Mouse (Mus musculus) heart, embryonic 15.5 days (tissue): ENCODE measurements around the gene Unc13b. TPM values are rescaled to one million over a fixed set of nuclear protein-coding genes. Genes with fewer than 3 reads are reported as not detected.

ENCODE experiments used
- ATAC-seq: fragments of 200-750 bp; cut with Nextera tagmentation; replicated peaks from 2 replicates; pipeline ENCODE4 v1.8.0; 2017; ENCODE audit warnings: low read depth, moderate TSS enrichment; ENCODE audit not compliant: insufficient number of reproducible peaks, insufficient read depth, low FRiP score
- H3K27ac ChIP-seq: fragments of 300-500 bp; sonication (generic); 2 replicates; pipeline ENCODE4 v1.5.1; 2015; ENCODE audit warnings: mild to moderate bottlenecking, inconsistent platforms
- H3K27me3 ChIP-seq: fragments of 300-500 bp; sonication (generic); 2 replicates; pipeline ENCODE4 v1.6.1; 2015; ENCODE audit warnings: inconsistent platforms
- H3K36me3 ChIP-seq: fragments of 300-500 bp; sonication (generic); 2 replicates; pipeline ENCODE4 v1.6.1; 2015; ENCODE audit warnings: mild to moderate bottlenecking, inconsistent platforms
- H3K4me1 ChIP-seq: fragments of 300-500 bp; sonication (generic); replicated peaks from 2 replicates; pipeline ENCODE4 v1.6.1; 2015; ENCODE audit warnings: inconsistent platforms
- H3K4me2 ChIP-seq: fragments of 300-500 bp; sonication (generic); 2 replicates; pipeline ENCODE4 v1.6.1; 2015; ENCODE audit warnings: inconsistent platforms, mild to moderate bottlenecking, moderate library complexity
- H3K4me3 ChIP-seq: fragments of 300-500 bp; sonication (generic); 2 replicates; pipeline ENCODE4 v1.5.1; 2015; ENCODE audit warnings: mild to moderate bottlenecking, inconsistent platforms
- H3K9ac ChIP-seq: fragments of 300-500 bp; sonication (generic); 2 replicates; pipeline ENCODE4 v1.6.1; 2015; ENCODE audit warnings: mild to moderate bottlenecking, inconsistent platforms
- H3K9me3 ChIP-seq: fragments of 300-500 bp; sonication (generic); replicated peaks from 2 replicates; pipeline ENCODE4 v1.6.1; 2016; ENCODE audit warnings: inconsistent platforms
- WGBS: fragments of 180-500 bp; shearing (Covaris S2); methylation state at CpG from one replicate; pipeline ENCODE4 v1.1.7; 2015; ENCODE audit warnings: mixed read lengths; 5-methylcytosine and 5-hydroxymethylcytosine counted together
- polyA plus RNA-seq: library from polyadenylated mRNA; unstranded; fragments of >200 nt; fragmentation: Nextera tagmentation; extraction: Ambion mirVana; gene quantifications from 2 replicates; pipeline ENCODE4 v1.2.1, GENCODE M21; 2015

The Unc13b gene
- polyA plus RNA-seq, 1 experiment from 2014 or later, result 10.1 TPM

DNA sequence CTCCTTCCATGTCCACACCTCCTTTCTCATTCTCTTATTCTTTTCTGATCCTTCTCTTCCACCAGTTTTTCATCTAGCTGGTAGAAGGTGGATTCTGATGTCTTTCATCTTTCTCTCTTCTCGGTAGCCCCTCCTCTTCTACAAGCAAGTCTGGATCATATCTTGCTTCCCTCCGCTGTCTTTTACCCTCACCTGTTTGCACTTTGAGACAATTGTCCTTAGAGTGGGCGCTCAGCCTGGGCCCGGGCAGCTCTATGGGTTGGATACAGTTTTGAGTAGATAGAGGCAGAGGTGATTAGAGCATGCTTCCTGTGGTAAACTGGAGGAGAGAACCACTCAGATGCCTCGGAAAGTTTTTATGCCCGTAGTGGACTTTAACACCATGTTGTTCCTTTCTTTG, 174.7 kb downstream of the Unc13b start:
- H3K4me2 ChIP-seq, result no peak overlapping the region
- no peaks in the 10 kb centered on the region for H3K4me1 ChIP-seq
- no peaks in the 10 kb centered on the region for H3K9me3 ChIP-seq
- WGBS, result 80% methylated on average over 6 of the region's 6 CpGs
- no peak for ATAC-seq
- H3K9ac ChIP-seq, result no peak overlapping the region
- H3K27me3 ChIP-seq, result no peaks in the 10 kb centered on the region
- no peak overlapping the region for H3K27ac ChIP-seq
- H3K36me3 ChIP-seq, result no peaks in the 10 kb centered on the region; the same call in 1 of the 2 replicates
- H3K4me3 ChIP-seq, result no peak overlapping the region

- Histone ChIP-seq H3K36me3 (no peaks in the 10 kb centered on the region; the same call in 1 of the 2 replicates), H3K9me3 (no peaks in the 10 kb centered on the region), H3K4me3 (no peak overlapping the region), H3K27me3 (no peaks in the 10 kb centered on the region), H3K9ac (no peak overlapping the region), H3K4me1 (no peaks in the 10 kb centered on the region), H3K4me2 (no peak overlapping the region), H3K27ac (no peak overlapping the region)
- ATAC-seq, result no peak
- 90% methylated on average over 9 of the region's 9 CpGs for WGBS
Measured at GRCm38 (mm10) chr4:43236898-43237297, 178.1 kb downstream of the Unc13b start.

DNA sequence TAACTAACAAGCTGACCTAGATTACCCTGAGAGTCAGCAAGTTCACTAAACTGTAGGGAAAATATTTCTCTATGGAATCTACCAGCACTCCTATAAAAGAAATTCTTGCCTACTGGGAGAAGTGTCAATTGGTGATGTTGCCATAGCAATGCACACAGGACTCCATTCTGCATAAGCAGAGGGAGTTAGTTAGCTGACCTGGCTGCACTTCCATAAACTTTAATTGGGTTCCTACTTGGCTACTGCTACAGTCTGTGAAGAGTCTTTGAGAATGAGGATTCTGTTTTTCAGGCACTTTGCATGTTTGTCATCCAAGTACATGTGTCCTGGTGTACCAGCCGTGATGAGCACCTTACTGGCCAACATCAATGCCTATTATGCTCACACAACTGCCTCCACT, 182.0 kb downstream of the Unc13b start:
- H3K4me2 ChIP-seq, result no peak overlapping the region
- ATAC-seq, result no peak
- no peak overlapping the region for H3K27ac ChIP-seq
- no peaks in the 10 kb centered on the region; the same call in 1 of the 2 replicates for H3K36me3 ChIP-seq
- no peak overlapping the region for H3K9ac ChIP-seq
- 85% methylated on average over 1 of the region's 1 CpGs for WGBS
- no peaks in the 10 kb centered on the region for H3K9me3 ChIP-seq
- no peaks in the 10 kb centered on the region for H3K4me1 ChIP-seq
- no peak overlapping the region for H3K4me3 ChIP-seq
- H3K27me3 ChIP-seq, result no peaks in the 10 kb centered on the region

DNA sequence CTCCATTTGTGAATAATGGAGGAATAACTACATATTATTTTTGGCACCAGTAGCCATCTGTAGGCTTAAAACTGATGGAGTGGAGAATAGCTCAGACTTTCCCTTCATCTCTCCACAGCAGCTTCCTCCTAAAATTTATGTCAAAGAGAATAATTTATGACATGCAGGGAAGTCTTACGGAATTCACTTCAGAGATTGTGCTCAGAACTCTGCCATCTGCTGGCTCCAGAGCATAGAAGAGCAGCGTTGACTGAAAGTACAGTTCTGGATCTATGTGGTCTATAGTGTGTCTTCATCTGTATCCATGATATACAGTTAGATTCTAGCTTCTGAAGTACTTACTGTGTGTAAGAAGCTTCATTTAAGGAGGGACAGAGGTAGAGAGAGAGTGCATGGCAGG, 185.3 kb downstream of the Unc13b start:
- 44% methylated on average over 2 of the region's 2 CpGs for WGBS
- Histone ChIP-seq H3K27ac (no peak overlapping the region), H3K9me3 (no peaks in the 10 kb centered on the region), H3K9ac (no peak overlapping the region), H3K36me3 (no peaks in the 10 kb centered on the region; the same call in 1 of the 2 replicates), H3K27me3 (no peaks in the 10 kb centered on the region), H3K4me2 (no peak overlapping the region), H3K4me3 (no peak overlapping the region), H3K4me1 (no peaks in the 10 kb centered on the region)
- no peak for ATAC-seq

- H3K27ac ChIP-seq, result no peak overlapping the region
- H3K4me3 ChIP-seq, result no peak overlapping the region
- 78% methylated on average over 4 of the region's 4 CpGs for WGBS
- no peak overlapping the region for H3K4me2 ChIP-seq
- H3K36me3 ChIP-seq, result peaks cover 5% of the 10 kb centered on the region; the same call in 1 of the 2 replicates
- no peaks in the 10 kb centered on the region for H3K4me1 ChIP-seq
- no peak for ATAC-seq
- H3K9ac ChIP-seq, result no peak overlapping the region
- H3K9me3 ChIP-seq, result no peaks in the 10 kb centered on the region
- H3K27me3 ChIP-seq, result no peaks in the 10 kb centered on the region
Measured at GRCm38 (mm10) chr4:43245776-43246175, 187.0 kb downstream of the Unc13b start.

DNA sequence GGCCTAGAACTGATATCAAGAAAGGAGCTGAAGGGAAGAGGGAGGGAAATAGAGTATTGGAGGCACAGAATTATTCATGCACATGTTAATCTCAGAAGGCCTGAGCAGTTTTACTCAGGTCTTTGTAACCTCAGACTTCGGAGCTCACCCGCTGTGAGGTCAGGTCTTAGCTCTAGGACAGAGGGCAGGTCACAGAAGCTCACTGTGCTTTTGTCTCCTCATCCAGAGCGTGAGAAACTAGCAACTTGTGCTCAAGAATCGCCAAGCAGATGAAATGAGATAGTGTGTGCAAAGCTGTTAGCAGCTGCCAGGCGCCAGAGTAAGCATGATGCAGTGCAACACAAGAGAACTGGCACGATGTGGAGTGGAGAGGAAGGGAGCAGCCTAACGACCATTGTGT, 189.3 kb downstream of the Unc13b start:
- Histone ChIP-seq H3K4me3 (no peak overlapping the region), H3K4me2 (no peak overlapping the region), H3K27ac (no peak overlapping the region), H3K4me1 (no peaks in the 10 kb centered on the region), H3K9me3 (no peaks in the 10 kb centered on the region), H3K9ac (no peak overlapping the region), H3K27me3 (no peaks in the 10 kb centered on the region), H3K36me3 (peaks cover 5% of the 10 kb centered on the region; the same call in 1 of the 2 replicates)
- 63% methylated on average over 7 of the region's 7 CpGs for WGBS
- ATAC-seq, result no peak

- Histone ChIP-seq H3K4me3 (no peak overlapping the region), H3K4me1 (no peaks in the 10 kb centered on the region), H3K27me3 (no peaks in the 10 kb centered on the region), H3K27ac (no peak overlapping the region), H3K36me3 (peaks cover 5% of the 10 kb centered on the region; the same call in 1 of the 2 replicates), H3K9me3 (no peaks in the 10 kb centered on the region), H3K9ac (no peak overlapping the region), H3K4me2 (no peak overlapping the region)
- 70% methylated on average over 2 of the region's 2 CpGs for WGBS
- ATAC-seq, result no peak
Measured at GRCm38 (mm10) chr4:43248909-43249308, 190.2 kb downstream of the Unc13b start.

- no peak overlapping the region for H3K4me3 ChIP-seq
- ATAC-seq, result no peak
- H3K4me1 ChIP-seq, result no peaks in the 10 kb centered on the region
- no peak overlapping the region for H3K9ac ChIP-seq
- H3K9me3 ChIP-seq, result no peaks in the 10 kb centered on the region
- WGBS, result 53% methylated on average over 6 of the region's 6 CpGs
- no peak overlapping the region for H3K4me2 ChIP-seq
- H3K36me3 ChIP-seq, result peaks cover 12% of the 10 kb centered on the region
- H3K27ac ChIP-seq, result no peak overlapping the region
- H3K27me3 ChIP-seq, result no peaks in the 10 kb centered on the region
Measured at GRCm38 (mm10) chr4:43251269-43251668, 192.5 kb downstream of the Unc13b start.

GRCm38 (mm10) chr4:43257040-43257439, 198.3 kb downstream of the Unc13b start:
- peaks cover 8% of the 10 kb centered on the region for H3K36me3 ChIP-seq
- H3K4me3 ChIP-seq, result no peak overlapping the region
- 96% methylated on average over 2 of the region's 2 CpGs for WGBS

GRCm38 (mm10) chr4:43258556-43258955, 199.8 kb downstream of the Unc13b start:
- WGBS, result 24% methylated on average over 4 of the region's 4 CpGs
- Histone ChIP-seq H3K4me1 (peaks cover 15% of the 10 kb centered on the region), H3K36me3 (peaks cover 8% of the 10 kb centered on the region), H3K9me3 (no peaks in the 10 kb centered on the region), H3K9ac (no peak overlapping the region), H3K4me3 (no peak overlapping the region), H3K27me3 (no peaks in the 10 kb centered on the region), H3K27ac (peak overlapping the region; percentile 41), H3K4me2 (peak overlapping the region; percentile 11; the same call in 1 of the 2 replicates)
- peak; percentile 54 for ATAC-seq

More at GRCm38 (mm10) chr4:43257040-43257439, 198.3 kb downstream of the Unc13b start:
- no peak for ATAC-seq
- H3K9ac ChIP-seq, result no peak overlapping the region
- peaks cover 15% of the 10 kb centered on the region for H3K4me1 ChIP-seq
- H3K4me2 ChIP-seq, result no peak overlapping the region
- no peaks in the 10 kb centered on the region for H3K9me3 ChIP-seq
- H3K27me3 ChIP-seq, result no peaks in the 10 kb centered on the region
- no peak overlapping the region for H3K27ac ChIP-seq

DNA sequence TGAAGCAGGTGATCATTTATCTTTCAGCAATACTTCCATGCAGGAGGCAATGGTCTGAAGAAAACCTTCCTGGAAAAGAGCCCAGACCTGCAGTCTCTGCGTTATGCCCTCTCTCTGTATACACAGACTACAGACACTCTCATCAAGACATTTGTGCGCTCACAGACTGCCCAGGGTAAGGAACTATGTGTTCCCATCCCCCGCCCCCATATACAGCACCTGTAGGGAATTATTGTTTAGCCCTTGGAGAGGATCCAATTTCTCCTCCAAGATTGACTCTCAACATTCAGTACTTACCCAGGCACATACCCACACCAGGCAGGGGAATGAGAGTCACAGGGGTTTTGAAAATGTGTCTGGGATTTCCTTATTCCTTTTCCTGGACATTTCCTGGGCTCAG, 200.7 kb downstream of the Unc13b start:
- Histone ChIP-seq H3K27me3 (no peaks in the 10 kb centered on the region), H3K36me3 (peaks cover 8% of the 10 kb centered on the region), H3K4me3 (no peak overlapping the region), H3K4me2 (no peak overlapping the region), H3K4me1 (peaks cover 15% of the 10 kb centered on the region), H3K9me3 (no peaks in the 10 kb centered on the region), H3K9ac (no peak overlapping the region), H3K27ac (no peak overlapping the region)
- no peak for ATAC-seq
- 62% methylated on average over 3 of the region's 3 CpGs for WGBS

DNA sequence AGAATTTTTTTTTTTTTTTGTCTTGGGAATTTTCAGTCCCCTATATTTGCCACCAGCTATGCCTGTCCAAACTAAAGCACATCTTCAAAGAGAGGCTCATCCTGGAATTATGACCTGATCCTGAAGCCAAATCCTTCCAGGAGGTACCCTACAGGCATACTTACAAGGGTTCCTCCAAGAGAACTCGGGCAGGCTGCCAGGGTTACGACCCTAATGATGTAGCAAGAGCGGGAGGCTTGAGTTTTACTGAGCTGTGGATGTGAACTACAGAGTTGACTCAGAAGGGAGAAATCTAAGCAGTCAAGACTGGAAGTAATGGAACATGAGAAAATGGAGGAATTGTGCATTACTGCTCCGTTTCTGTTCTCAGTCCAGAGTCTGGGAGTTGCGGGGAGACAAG, 201.3 kb downstream of the Unc13b start:
- 64% methylated on average over 5 of the region's 5 CpGs for WGBS
- Histone ChIP-seq H3K4me1 (peaks cover 15% of the 10 kb centered on the region), H3K9me3 (no peaks in the 10 kb centered on the region), H3K36me3 (peaks cover 8% of the 10 kb centered on the region), H3K9ac (no peak overlapping the region), H3K27ac (no peak overlapping the region), H3K27me3 (no peaks in the 10 kb centered on the region), H3K4me3 (no peak overlapping the region), H3K4me2 (no peak overlapping the region)
- ATAC-seq, result no peak
